Mouse (Mus musculus): ENCODE data around the gene Lpar2. TPM values are rescaled to one million over a fixed set of nuclear protein-coding genes. Genes with fewer than 3 reads are reported as not detected.
A peak's percentile ranks its signal among the peaks of the same experiment; 100 is the strongest.

Gene Lpar2
- total and polyA plus RNA-seq, 3 experiments, result 0.77 to 2.8 TPM; not detected in 1

DNA sequence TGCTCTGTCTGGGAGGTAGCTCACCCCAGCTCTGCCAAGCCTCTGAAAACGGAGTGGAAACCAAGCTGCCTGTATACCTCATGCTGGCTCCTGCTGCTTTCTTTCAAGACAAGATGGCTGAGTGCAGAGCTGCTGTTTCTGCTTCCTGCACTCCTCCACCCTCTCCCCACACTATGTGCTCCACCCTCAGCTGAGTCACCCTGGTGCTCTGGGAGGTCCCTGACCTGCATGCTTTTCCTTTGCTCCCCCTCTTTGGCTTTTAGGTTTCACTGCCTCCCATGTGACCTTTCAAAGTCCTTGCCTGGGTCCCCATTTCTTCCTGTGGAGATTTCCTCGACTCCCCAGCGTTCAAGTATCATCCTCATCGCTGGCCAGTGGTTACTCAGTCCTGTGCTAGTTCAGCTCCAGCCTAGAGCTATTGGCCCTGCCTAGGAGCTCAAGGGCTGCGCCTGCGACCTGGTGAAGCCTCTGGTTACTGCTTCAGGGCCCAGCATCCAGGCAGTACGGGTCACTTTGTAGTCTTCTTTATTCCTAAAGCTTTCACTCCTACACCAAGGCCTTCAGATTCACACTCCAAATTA is 28.8 kb downstream of the Lpar2 start:
- no peak overlapping the region for H3K4me3 ChIP-seq (ENCODE audit: control insufficient read depth in 1 of 2, insufficient read depth in 1 of 2, low read depth in 2 of 2, low read length in 2 of 2)
- peaks cover 0 to 9% of the 10 kb centered on the region in 2 experiments; a peak in 2 of 4 replicates for H3K4me1 ChIP-seq (ENCODE audit: control insufficient read depth in 1 of 2, insufficient read depth in 2 of 2, low read length in 2 of 2)
- H3K9me3 ChIP-seq (replicated peaks; ENCODE audit: insufficient read depth, low read length), result no peaks in the 10 kb centered on the region
- H3K79me2 ChIP-seq (ENCODE audit: control insufficient read depth, insufficient read depth, low read length, poor library complexity), result no peaks in the 10 kb centered on the region
- H3K36me3 ChIP-seq (ENCODE audit: control insufficient read depth in 1 of 2, insufficient read depth in 2 of 2, low read length in 2 of 2), result peaks cover 0 to 6% of the 10 kb centered on the region in 2 experiments; a peak in 2 of 4 replicates
- TF ChIP-seq GABPA (IDR thresholded peaks at IDR 0.05; ENCODE audit: low read depth, low read length), result no peak
- DNase-seq (ENCODE audit: low read depth, low spot score), result peak; percentile 52
- H3K9ac ChIP-seq (ENCODE audit: control insufficient read depth, low read depth, low read length, poor library complexity, severe bottlenecking), result peak overlapping the region; percentile 4; the same call in 1 of the 2 replicates
- H3K27me3 ChIP-seq (ENCODE audit: control insufficient read depth in 1 of 2, insufficient read depth in 2 of 2, low read length in 2 of 2), result no peaks in the 10 kb centered on the region
- peak overlapping the region; percentile 46 for H3K27ac ChIP-seq (ENCODE audit: control insufficient read depth, low read depth, low read length)

DNA sequence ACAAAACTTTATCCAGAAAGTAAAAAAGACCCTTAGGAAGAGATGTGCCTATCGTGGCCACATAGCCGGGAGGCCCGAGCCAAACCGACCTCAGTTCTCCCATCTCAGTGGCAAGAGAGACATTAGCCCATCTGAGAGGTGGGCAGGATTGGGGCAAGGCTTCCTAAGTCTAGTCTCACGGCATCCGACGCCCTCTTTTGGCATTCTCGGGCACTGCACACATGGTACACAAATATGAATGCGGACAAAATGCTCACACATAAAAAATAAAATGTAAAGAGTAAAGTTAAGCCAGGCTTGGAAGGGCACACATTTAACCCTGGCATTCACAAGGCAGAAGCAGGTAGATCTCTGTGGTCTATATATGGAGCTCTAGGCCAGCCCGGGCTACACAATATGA is 31.6 kb downstream of the Lpar2 start:
- Histone ChIP-seq H3K79me2 (ENCODE audit: control insufficient read depth, insufficient read depth, low read length, poor library complexity) (no peaks in the 10 kb centered on the region), H3K9ac (ENCODE audit: control insufficient read depth, low read depth, low read length, poor library complexity, severe bottlenecking) (no peak overlapping the region), H3K9me3 (replicated peaks; ENCODE audit: insufficient read depth, low read length) (no peaks in the 10 kb centered on the region), H3K27ac (ENCODE audit: control insufficient read depth, low read depth, low read length) (no peak overlapping the region), H3K4me3 (ENCODE audit: control insufficient read depth in 1 of 2, insufficient read depth in 1 of 2, low read depth in 2 of 2, low read length in 2 of 2) (no peak overlapping the region), H3K36me3 (ENCODE audit: control insufficient read depth in 1 of 2, insufficient read depth in 2 of 2, low read length in 2 of 2) (peaks cover 0 to 6% of the 10 kb centered on the region in 2 experiments; a peak in 2 of 4 replicates), H3K27me3 (ENCODE audit: control insufficient read depth in 1 of 2, insufficient read depth in 2 of 2, low read length in 2 of 2) (no peaks in the 10 kb centered on the region), H3K4me1 (ENCODE audit: control insufficient read depth in 1 of 2, insufficient read depth in 2 of 2, low read length in 2 of 2) (peaks cover 0 to 9% of the 10 kb centered on the region in 2 experiments; a peak in 2 of 4 replicates)
- TF ChIP-seq SMC3 (IDR thresholded peaks at IDR 0.05; ENCODE audit: low read depth, low read length) (peak; percentile 26), CTCF (IDR thresholded peaks at IDR 0.05 in 2 of 3, conservative IDR thresholded peaks at IDR 0.05 in 1 of 3; ENCODE audit: control insufficient read depth in 1 of 3, insufficient read depth in 1 of 3, low read depth in 2 of 3, low read length in 3 of 3, poor library complexity in 1 of 3, severe bottlenecking in 1 of 3) (peak; percentile 23 to 43 (median 42); a peak in 4 of 6 replicates), RAD21 (IDR thresholded peaks at IDR 0.05; ENCODE audit: low read depth, low read length) (peak; percentile 31), ZMIZ1 (IDR thresholded peaks at IDR 0.05; ENCODE audit: low read depth, low read length) (no peak), MAX (IDR thresholded peaks at IDR 0.05; ENCODE audit: low read length) (no peak)
- no peak for DNase-seq (ENCODE audit: low read depth, low spot score)

DNA sequence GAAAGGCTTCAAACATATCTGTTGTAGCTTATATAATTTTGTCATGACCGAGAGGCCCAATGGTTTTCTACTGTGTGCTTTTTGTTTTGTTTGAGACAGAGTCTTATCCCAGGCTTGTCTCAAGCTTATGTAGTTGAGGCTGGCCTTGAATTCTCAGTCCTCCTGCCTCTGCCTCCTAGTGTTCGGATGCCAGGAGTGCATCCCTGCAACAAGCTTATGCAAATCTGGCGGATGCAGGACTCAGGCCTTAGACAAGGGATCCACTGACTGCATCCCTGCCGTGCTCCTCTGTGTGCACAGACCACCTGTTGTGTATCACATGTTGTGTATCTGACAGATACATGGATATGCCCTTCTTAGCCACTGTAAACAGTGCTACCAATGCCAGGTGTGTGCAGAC is 38.6 kb downstream of the Lpar2 start:
- no peak for TF ChIP-seq MAZ (IDR thresholded peaks at IDR 0.05; ENCODE audit: low read depth, low read length)
- no peak for TF ChIP-seq ZMIZ1 (IDR thresholded peaks at IDR 0.05; ENCODE audit: low read depth, low read length)
- no peak for TF ChIP-seq CHD2 (IDR thresholded peaks at IDR 0.05; ENCODE audit: low read length)
- TF ChIP-seq NRF1 (IDR thresholded peaks at IDR 0.05; ENCODE audit: insufficient read depth, low read depth, low read length, poor library complexity, severe bottlenecking), result no peak
- TF ChIP-seq BHLHE40 (IDR thresholded peaks at IDR 0.05; ENCODE audit: borderline replicate concordance, low read depth, low read length), result no peak
- TF ChIP-seq MXI1 (IDR thresholded peaks at IDR 0.05; ENCODE audit: low read depth, low read length), result no peak
- no peak for TF ChIP-seq KAT2A (conservative IDR thresholded peaks at IDR 0.05; ENCODE audit: low read depth, low read length)
- TF ChIP-seq CHD1 (IDR thresholded peaks at IDR 0.05; ENCODE audit: low read depth, low read length), result no peak
- no peaks in the 10 kb centered on the region for H3K79me2 ChIP-seq (ENCODE audit: control insufficient read depth, insufficient read depth, low read length, poor library complexity)
- H3K9me3 ChIP-seq (replicated peaks; ENCODE audit: insufficient read depth, low read length), result no peaks in the 10 kb centered on the region
- H3K36me3 ChIP-seq (ENCODE audit: control insufficient read depth in 1 of 2, insufficient read depth in 2 of 2, low read length in 2 of 2), result no peaks in the 10 kb centered on the region
- H3K9ac ChIP-seq (ENCODE audit: control insufficient read depth, low read depth, low read length, poor library complexity, severe bottlenecking), result no peak overlapping the region
- no peak overlapping the region for H3K4me3 ChIP-seq (ENCODE audit: control insufficient read depth in 1 of 2, insufficient read depth in 1 of 2, low read depth in 2 of 2, low read length in 2 of 2)
- no peak overlapping the region for H3K27ac ChIP-seq (ENCODE audit: control insufficient read depth, low read depth, low read length)
- H3K27me3 ChIP-seq (ENCODE audit: control insufficient read depth in 1 of 2, insufficient read depth in 2 of 2, low read length in 2 of 2), result no peaks in the 10 kb centered on the region
- H3K4me1 ChIP-seq (ENCODE audit: control insufficient read depth in 1 of 2, insufficient read depth in 2 of 2, low read length in 2 of 2), result 0 out of 4 replicates have a peak, but pooled peaks cover 0 to 5% of the 10 kb centered on the region in 2 experiments
- no peak for DNase-seq (ENCODE audit: low read depth, low spot score)

Measured in MEL (cell line).